Mouse (Mus musculus) myocyte (in vitro differentiated cells): Measurements from ENCODE around the gene Anks1b.

Experiments used
- CEBPB ChIP-seq: IDR thresholded peaks from 2 replicates; pipeline ENCODE4 v1.6.1; 2011; ENCODE audit warnings: mild to moderate bottlenecking, moderate library complexity; ENCODE audit not compliant: poor library complexity, insufficient read depth, severe bottlenecking
- E2F4 ChIP-seq: IDR thresholded peaks from one replicate; pipeline ENCODE4 v1.6.1; 2011; ENCODE audit warnings: mild to moderate bottlenecking, control low read depth, moderate library complexity; ENCODE audit not compliant: insufficient read depth
- MAX ChIP-seq: IDR thresholded peaks from one replicate; pipeline ENCODE4 v1.6.1; 2011; ENCODE audit warnings: low read depth, mild to moderate bottlenecking, control low read depth
- MYOD1 ChIP-seq, 3 experiments: IDR thresholded peaks; one replicate each; pipeline ENCODE4 v1.6.1; 2011; ENCODE audit warnings: control low read depth in 2 of 3, low read depth in 2 of 3, mild to moderate bottlenecking in 2 of 3, moderate library complexity in 1 of 3; ENCODE audit not compliant: insufficient read length in 2 of 3, control insufficient read depth in 1 of 3
- MYOG ChIP-seq, 3 experiments: IDR thresholded peaks; one replicate each; pipeline ENCODE4 v1.6.1; 2011; ENCODE audit warnings: control low read depth in 2 of 3, low read depth in 2 of 3, mild to moderate bottlenecking in 2 of 3; ENCODE audit not compliant: insufficient read length in 2 of 3, control insufficient read depth in 1 of 3, insufficient read depth in 1 of 3
- POLR2A ChIP-seq: IDR thresholded peaks from one replicate; pipeline ENCODE4 v1.6.1; 2011; ENCODE audit warnings: low read depth, mild to moderate bottlenecking, control low read depth, moderate library complexity; ENCODE audit not compliant: insufficient read length
- POLR2AphosphoS2 ChIP-seq: IDR thresholded peaks from one replicate; pipeline ENCODE4 v1.6.1; 2011; ENCODE audit warnings: low read depth, control low read depth; ENCODE audit not compliant: insufficient read length
- REST ChIP-seq: IDR thresholded peaks from one replicate; pipeline ENCODE4 v1.6.1; 2011; ENCODE audit warnings: mild to moderate bottlenecking, control low read depth, moderate library complexity; ENCODE audit not compliant: insufficient read depth, insufficient read length
- SRF ChIP-seq: IDR thresholded peaks from one replicate; pipeline ENCODE4 v1.6.1; 2011; ENCODE audit warnings: low read depth; ENCODE audit not compliant: control insufficient read depth, insufficient read length
- TCF12 ChIP-seq: IDR thresholded peaks from one replicate; pipeline ENCODE4 v1.6.1; 2011; ENCODE audit warnings: mild to moderate bottlenecking, control low read depth; ENCODE audit not compliant: poor library complexity, insufficient read depth, severe bottlenecking
- TCF3 ChIP-seq: IDR thresholded peaks from one replicate; pipeline ENCODE4 v1.6.1; 2011; ENCODE audit warnings: low read depth, control low read depth; ENCODE audit not compliant: insufficient read length
- USF1 ChIP-seq: IDR thresholded peaks from one replicate; pipeline ENCODE4 v1.6.1; 2011; ENCODE audit warnings: low read depth, mild to moderate bottlenecking, control low read depth, moderate library complexity

DNA sequence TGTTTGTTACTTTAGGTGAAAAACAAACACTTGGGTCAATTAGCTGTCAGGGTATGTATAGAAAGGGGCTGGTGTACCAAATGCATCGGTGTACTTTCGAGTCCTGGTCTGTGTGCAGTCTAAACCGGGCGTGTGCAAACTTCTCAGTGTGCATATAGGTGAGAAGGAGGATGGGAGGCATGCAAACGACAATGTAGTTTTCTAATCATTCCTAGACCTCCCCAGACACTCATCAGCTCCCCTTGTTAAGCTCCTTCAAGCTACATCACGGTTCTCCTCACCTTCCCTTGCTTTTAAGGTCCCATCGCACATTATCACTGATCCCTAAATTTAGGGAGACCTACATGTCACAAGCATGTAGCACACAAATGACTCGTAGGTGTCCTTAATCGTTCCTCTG lies 704.5 kb downstream of the Anks1b start:
- TF ChIP-seq MYOD1 (IDR thresholded peaks at IDR 0.05; ENCODE audit: control insufficient read depth in 1 of 3, insufficient read length in 2 of 3, low read depth in 2 of 3) (no peak), USF1 (no peak), MAX (no peak), POLR2A (no peak), TCF12 (no peak), E2F4 (no peak), POLR2AphosphoS2 (no peak), CEBPB (no peak), MYOG (IDR thresholded peaks at IDR 0.05; ENCODE audit: control insufficient read depth in 1 of 3, insufficient read depth in 1 of 3, insufficient read length in 2 of 3, low read depth in 2 of 3) (no peak), REST (no peak), SRF (no peak), TCF3 (no peak)
